Mouse (Mus musculus) heart, postnatal 0 days (tissue): ENCODE data around the gene Oosp2. TPM values are rescaled to one million over a fixed set of nuclear protein-coding genes. Genes with fewer than 3 reads are reported as not detected.

ENCODE experiments used
- ATAC-seq: fragments of 200-750 bp; cut with Nextera tagmentation; 2 replicates; pipeline ENCODE4 v1.8.0; 2017; ENCODE audit warnings: low read depth, moderate number of reproducible peaks, moderate library complexity; ENCODE audit not compliant: insufficient read depth
- DNase-seq: peaks from one replicate; pipeline ENCODE4 v3.0.0-alpha.2; 2016; ENCODE audit warnings: low spot score
- H3K27ac ChIP-seq: fragments of 300-500 bp; sonication (generic); 2 replicates; pipeline ENCODE4 v1.5.1; 2014; ENCODE audit warnings: low read depth, mild to moderate bottlenecking
- H3K27me3 ChIP-seq: fragments of 300-500 bp; sonication (generic); 2 replicates; pipeline ENCODE4 v1.6.1; 2014; ENCODE audit warnings: low read length, mixed read lengths; ENCODE audit not compliant: control insufficient read depth, insufficient read depth
- H3K36me3 ChIP-seq: fragments of 300-500 bp; sonication (generic); replicated peaks from 2 replicates; pipeline ENCODE4 v1.6.1; 2014; ENCODE audit warnings: low read length, mixed read lengths; ENCODE audit not compliant: control insufficient read depth, insufficient read depth
- H3K4me1 ChIP-seq: fragments of 300-500 bp; sonication (generic); 2 replicates; pipeline ENCODE4 v1.6.1; 2014; ENCODE audit warnings: antibody characterized with exemption; ENCODE audit not compliant: control insufficient read depth, insufficient read depth
- H3K4me2 ChIP-seq: fragments of 300-500 bp; sonication (generic); 2 replicates; pipeline ENCODE4 v1.6.1; 2014; ENCODE audit warnings: low read depth, mild to moderate bottlenecking, low read length, moderate library complexity
- H3K4me3 ChIP-seq: fragments of 300-500 bp; sonication (generic); 2 replicates; pipeline ENCODE4 v1.5.1; 2014; ENCODE audit warnings: low read depth, low read length
- H3K9ac ChIP-seq: fragments of 300-500 bp; sonication (generic); replicated peaks from 2 replicates; pipeline ENCODE4 v1.6.1; 2014; ENCODE audit warnings: low read depth, low read length, mixed read lengths
- H3K9me3 ChIP-seq: fragments of 300-500 bp; sonication (generic); replicated peaks from 2 replicates; pipeline ENCODE4 v1.6.1; 2016; ENCODE audit warnings: low read length; ENCODE audit not compliant: control insufficient read depth
- CTCF ChIP-seq: IDR thresholded peaks from 2 replicates; pipeline ENCODE4 v1.5.1; 2016; ENCODE audit warnings: antibody characterized with exemption, control low read depth, low read depth
- EP300 ChIP-seq: IDR thresholded peaks from 2 replicates; pipeline ENCODE4 v1.6.1; 2016; ENCODE audit warnings: antibody characterized with exemption, low read depth
- WGBS: fragments of 180-500 bp; shearing (Covaris S2); extraction: QIAGEN DNeasy Blood & Tissue Kit; methylation state at CpG from one replicate; pipeline ENCODE4 v1.1.7; 2014; 5-methylcytosine and 5-hydroxymethylcytosine counted together
- polyA plus RNA-seq: library from polyadenylated mRNA; unstranded; fragments of >200 nt; fragmentation: Nextera tagmentation; extraction: Ambion mirVana; gene quantifications from 2 replicates; pipeline ENCODE4 v1.2.1, GENCODE M21; 2015
- total RNA-seq: library from RNA; depleted of rRNA; stranded (reverse); fragments of >200 nt; gene quantifications from 2 replicates; pipeline ENCODE4 v1.2.3, GENCODE M21; 2014; ENCODE audit warnings: low replicate concordance

Gene Oosp2
- total and polyA plus RNA-seq, 2 experiments from 2014 or later, result not detected

GRCm38 (mm10) chr19:11614805-11615204, 45.6 kb downstream of the Oosp2 start:
- Histone ChIP-seq H3K4me1 (no peaks in the 10 kb centered on the region), H3K36me3 (no peaks in the 10 kb centered on the region), H3K9me3 (no peaks in the 10 kb centered on the region), H3K27ac (no peak overlapping the region), H3K9ac (no peak overlapping the region), H3K4me2 (no peak overlapping the region), H3K4me3 (no peak overlapping the region), H3K27me3 (no peaks in the 10 kb centered on the region)
- TF ChIP-seq CTCF, result no peak
- no peak for TF ChIP-seq EP300
- DNase-seq, result no peak
- 37% methylated on average over 2 of the region's 2 CpGs for WGBS
- ATAC-seq, result no peak

GRCm38 (mm10) chr19:11613776-11614443, 46.4 kb downstream of the Oosp2 start:
- no peak overlapping the region for H3K27ac ChIP-seq
- H3K4me1 ChIP-seq, result no peaks in the 10 kb centered on the region
- 47% methylated on average over 8 of the region's 8 CpGs for WGBS
- ATAC-seq (no peak), DNase-seq (no peak)
- H3K9ac ChIP-seq, result no peak overlapping the region
- H3K36me3 ChIP-seq, result no peaks in the 10 kb centered on the region
- TF ChIP-seq CTCF (no peak), EP300 (no peak)
- no peaks in the 10 kb centered on the region for H3K27me3 ChIP-seq
- H3K4me2 ChIP-seq, result no peak overlapping the region
- no peaks in the 10 kb centered on the region for H3K9me3 ChIP-seq
- no peak overlapping the region for H3K4me3 ChIP-seq

DNA sequence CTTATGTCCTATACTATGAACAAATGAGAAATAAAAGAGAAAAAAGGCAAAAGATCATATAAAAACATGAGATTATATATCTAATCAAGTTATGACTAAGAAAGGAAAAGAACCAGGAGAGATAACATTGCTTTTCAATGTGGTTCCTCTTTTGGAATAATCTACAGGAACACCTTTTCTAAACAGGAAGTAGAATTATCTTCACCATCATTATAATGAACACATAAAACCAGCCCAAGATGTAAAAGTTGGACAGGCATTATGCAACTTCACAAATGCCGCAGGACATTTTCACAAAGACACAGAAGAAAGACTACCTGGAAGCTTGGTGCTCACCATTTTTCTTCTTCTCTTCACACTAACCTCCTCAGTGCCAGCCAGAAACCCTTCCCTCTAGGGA, 47.3 kb downstream of the Oosp2 start:
- TF ChIP-seq EP300 (no peak), CTCF (no peak)
- H3K4me1 ChIP-seq, result no peaks in the 10 kb centered on the region
- no peak overlapping the region for H3K9ac ChIP-seq
- H3K4me2 ChIP-seq, result no peak overlapping the region
- 74% methylated on average over 1 of the region's 1 CpGs for WGBS
- H3K36me3 ChIP-seq, result no peaks in the 10 kb centered on the region
- no peaks in the 10 kb centered on the region for H3K27me3 ChIP-seq
- ATAC-seq, result no peak
- DNase-seq, result no peak
- H3K27ac ChIP-seq, result no peak overlapping the region
- H3K9me3 ChIP-seq, result no peaks in the 10 kb centered on the region
- H3K4me3 ChIP-seq, result no peak overlapping the region

DNA sequence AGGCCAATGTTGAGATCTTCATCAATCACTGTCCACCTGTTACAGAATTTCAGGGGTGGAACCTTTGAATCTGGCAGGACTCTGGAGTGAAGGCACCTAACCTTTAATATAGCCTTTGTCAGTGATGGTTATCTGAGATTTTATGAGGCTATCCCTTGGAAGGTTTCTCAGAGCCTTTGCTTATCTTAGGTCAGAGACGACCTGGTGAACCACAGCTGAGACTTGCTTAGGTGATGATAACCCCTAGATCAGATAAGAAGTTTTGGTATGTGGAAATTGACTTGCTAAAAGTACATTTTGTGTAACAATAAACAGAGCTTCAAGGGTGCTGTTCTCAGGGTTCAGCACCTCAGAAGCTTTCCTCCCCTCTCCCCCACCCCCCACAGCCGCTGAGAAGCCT, 48.1 kb downstream of the Oosp2 start:
- no peak for ATAC-seq
- H3K9ac ChIP-seq, result no peak overlapping the region
- no peak overlapping the region for H3K27ac ChIP-seq
- no peak overlapping the region for H3K4me2 ChIP-seq
- TF ChIP-seq EP300, result no peak
- TF ChIP-seq CTCF, result no peak
- H3K4me1 ChIP-seq, result no peaks in the 10 kb centered on the region
- no peaks in the 10 kb centered on the region for H3K27me3 ChIP-seq
- DNase-seq, result no peak
- WGBS, result 45% methylated on average over 2 of the region's 2 CpGs
- no peak overlapping the region for H3K4me3 ChIP-seq
- H3K36me3 ChIP-seq, result no peaks in the 10 kb centered on the region
- no peaks in the 10 kb centered on the region for H3K9me3 ChIP-seq

DNA sequence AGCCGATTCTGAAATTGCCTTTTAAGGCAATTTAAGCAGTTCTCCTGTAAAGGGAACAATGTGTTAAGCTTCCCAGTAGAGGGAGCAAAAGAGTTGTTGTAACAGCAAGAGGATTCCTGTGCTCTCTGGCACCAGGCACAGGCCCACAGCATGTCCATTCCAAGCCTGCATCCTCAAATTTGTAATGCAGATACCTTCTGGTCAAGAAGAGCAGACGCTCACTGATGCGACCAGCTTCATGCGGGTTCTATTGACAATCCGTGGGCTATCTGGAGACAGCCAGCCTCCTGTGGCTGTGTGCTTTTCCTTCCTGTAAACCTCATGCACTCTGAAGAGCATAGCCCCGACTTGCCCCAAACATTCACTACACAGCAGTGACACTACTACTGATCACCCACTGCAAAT, 48.8 kb downstream of the Oosp2 start:
- no peak overlapping the region for H3K4me3 ChIP-seq
- H3K36me3 ChIP-seq, result no peaks in the 10 kb centered on the region
- H3K4me1 ChIP-seq, result no peaks in the 10 kb centered on the region
- no peaks in the 10 kb centered on the region for H3K9me3 ChIP-seq
- no peaks in the 10 kb centered on the region for H3K27me3 ChIP-seq
- WGBS, result 23% methylated on average over 6 of the region's 6 CpGs
- H3K9ac ChIP-seq, result no peak overlapping the region
- DNase-seq (peak; percentile 81), ATAC-seq (no peak)
- TF ChIP-seq EP300, result no peak
- peak; percentile 65 for TF ChIP-seq CTCF
- H3K27ac ChIP-seq, result no peak overlapping the region
- no peak overlapping the region for H3K4me2 ChIP-seq

DNA sequence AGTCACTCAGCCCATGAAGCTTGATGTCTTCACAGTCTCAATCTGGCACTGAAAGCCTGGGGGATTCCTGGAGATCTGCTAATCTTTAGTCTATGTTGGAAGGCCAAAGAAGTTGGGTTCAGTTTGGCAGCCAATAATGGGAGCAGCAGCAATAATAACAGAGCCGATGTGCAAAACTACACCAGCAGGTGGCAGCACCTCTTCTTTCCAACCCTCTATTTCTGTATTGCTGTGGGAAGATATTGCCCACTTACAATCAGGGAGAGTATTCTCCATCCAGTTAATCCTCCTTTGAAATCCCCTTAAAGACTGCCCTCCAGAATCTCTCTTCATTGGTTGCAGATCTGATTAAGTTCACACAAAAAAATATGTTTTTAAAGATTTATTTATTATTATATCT, 52.2 kb downstream of the Oosp2 start:
- TF ChIP-seq EP300 (no peak), CTCF (peak; percentile 70)
- H3K36me3 ChIP-seq, result no peaks in the 10 kb centered on the region
- no peaks in the 10 kb centered on the region for H3K27me3 ChIP-seq
- ATAC-seq, result no peak
- WGBS, result 9% methylated on average over 1 of the region's 1 CpGs
- no peaks in the 10 kb centered on the region for H3K9me3 ChIP-seq
- H3K4me2 ChIP-seq, result no peak overlapping the region
- no peak overlapping the region for H3K4me3 ChIP-seq
- H3K9ac ChIP-seq, result no peak overlapping the region
- H3K4me1 ChIP-seq, result no peaks in the 10 kb centered on the region
- no peak for DNase-seq
- H3K27ac ChIP-seq, result no peak overlapping the region
